Mouse (Mus musculus) embryonic facial prominence, embryonic 11.5 days (tissue): ENCODE measurements around the gene Ears2. TPM values are rescaled to one million over a fixed set of nuclear protein-coding genes. Genes with fewer than 3 reads are reported as not detected.

Experiments
- ATAC-seq: fragments of 200-750 bp; cut with Nextera tagmentation; replicated peaks from 2 replicates; pipeline ENCODE4 v1.8.0; 2017; ENCODE audit warnings: low read depth; ENCODE audit not compliant: insufficient number of reproducible peaks, low FRiP score, low TSS enrichment
- DNase-seq: peaks from one replicate; pipeline ENCODE4 v3.0.0-alpha.2; 2015; ENCODE audit warnings: low spot score
- H3K27ac ChIP-seq: fragments of 300-500 bp; sonication (generic); replicated peaks from 2 replicates; pipeline ENCODE4 v1.5.1; 2014; ENCODE audit warnings: mild to moderate bottlenecking, low read depth, low read length, control low read depth
- H3K27me3 ChIP-seq: fragments of 300-500 bp; sonication (generic); 2 replicates; pipeline ENCODE4 v1.6.1; 2014; ENCODE audit warnings: mild to moderate bottlenecking, low read length, moderate library complexity, mixed read lengths; ENCODE audit not compliant: control insufficient read depth, insufficient read depth
- H3K36me3 ChIP-seq: fragments of 300-500 bp; sonication (generic); replicated peaks from 2 replicates; pipeline ENCODE4 v1.6.1; 2014; ENCODE audit warnings: low read depth, mild to moderate bottlenecking, low read length, moderate library complexity, mixed read lengths; ENCODE audit not compliant: control insufficient read depth, insufficient read depth
- H3K4me1 ChIP-seq: fragments of 300-500 bp; sonication (generic); 2 replicates; pipeline ENCODE4 v1.6.1; 2014; ENCODE audit warnings: low read length, mixed read lengths; ENCODE audit not compliant: control insufficient read depth, insufficient read depth
- H3K4me2 ChIP-seq: fragments of 300-500 bp; sonication (generic); 2 replicates; pipeline ENCODE4 v1.6.1; 2014; ENCODE audit warnings: low read depth, mild to moderate bottlenecking, control low read depth, low read length, moderate library complexity
- H3K4me3 ChIP-seq: fragments of 300-500 bp; sonication (generic); 2 replicates; pipeline ENCODE4 v1.5.1; 2014; ENCODE audit warnings: low read depth, low read length, control low read depth
- H3K9ac ChIP-seq: fragments of 300-500 bp; sonication (generic); replicated peaks from 2 replicates; pipeline ENCODE4 v1.6.1; 2014; ENCODE audit warnings: mild to moderate bottlenecking, control low read depth, low read length
- H3K9me3 ChIP-seq: fragments of 300-500 bp; sonication (generic); replicated peaks from 2 replicates; pipeline ENCODE4 v1.6.1; 2016; ENCODE audit warnings: mild to moderate bottlenecking, low read length, inconsistent platforms, mixed read lengths; ENCODE audit not compliant: control insufficient read depth
- WGBS: fragments of 180-500 bp; shearing (Covaris S2); extraction: QIAGEN DNeasy Blood & Tissue Kit; methylation state at CpG from one replicate; pipeline ENCODE4 v1.1.7; 2014; 5-methylcytosine and 5-hydroxymethylcytosine counted together
- polyA plus RNA-seq: library from polyadenylated mRNA; unstranded; fragments of >200 nt; fragmentation: Nextera tagmentation; extraction: Ambion mirVana; gene quantifications from 2 replicates; pipeline ENCODE4 v1.2.1, GENCODE M21; 2014

The Ears2 gene
- polyA plus RNA-seq, 1 experiment from 2014 or later: 15.0 TPM

- Histone ChIP-seq H3K4me2 (no peak overlapping the region), H3K9me3 (no peaks in the 10 kb centered on the region), H3K27ac (no peak overlapping the region), H3K36me3 (peaks cover 5% of the 10 kb centered on the region), H3K27me3 (no peaks in the 10 kb centered on the region), H3K4me1 (no peaks in the 10 kb centered on the region), H3K4me3 (no peak overlapping the region), H3K9ac (no peak overlapping the region)
- WGBS: 87% methylated on average over 5 of the region's 5 CpGs
- DNase-seq (no peak), ATAC-seq (no peak)
These were observed 10.4 kb downstream of the Ears2 start for GRCm38 (mm10) chr7:122056633-122057032.

- 57% methylated on average over 1 of the region's 1 CpGs for WGBS
- no peak for DNase-seq
- ATAC-seq: no peak
- Histone ChIP-seq H3K9me3 (no peaks in the 10 kb centered on the region), H3K27me3 (no peaks in the 10 kb centered on the region), H3K36me3 (peaks cover 5% of the 10 kb centered on the region), H3K4me2 (no peak overlapping the region), H3K27ac (no peak overlapping the region), H3K4me1 (no peaks in the 10 kb centered on the region), H3K9ac (no peak overlapping the region), H3K4me3 (no peak overlapping the region)
These were observed 16.2 kb downstream of the Ears2 start for GRCm38 (mm10) chr7:122050834-122051233.

- H3K4me3 ChIP-seq: no peak overlapping the region
- H3K27me3 ChIP-seq: no peaks in the 10 kb centered on the region
- no peaks in the 10 kb centered on the region for H3K36me3 ChIP-seq
- H3K4me2 ChIP-seq: no peak overlapping the region
- no peaks in the 10 kb centered on the region for H3K9me3 ChIP-seq
- ATAC-seq (no peak), DNase-seq (no peak)
- no peak overlapping the region for H3K9ac ChIP-seq
- WGBS: 93% methylated on average over 9 of the region's 9 CpGs
- no peaks in the 10 kb centered on the region for H3K4me1 ChIP-seq
- no peak overlapping the region for H3K27ac ChIP-seq
These were observed 18.9 kb downstream of the Ears2 start for GRCm38 (mm10) chr7:122048191-122048590.

GRCm38 (mm10) chr7:122046813-122047212, 20.2 kb downstream of the Ears2 start:
- ATAC-seq: no peak
- 93% methylated on average over 2 of the region's 2 CpGs for WGBS
- no peaks in the 10 kb centered on the region for H3K9me3 ChIP-seq
- no peaks in the 10 kb centered on the region for H3K4me1 ChIP-seq
- H3K9ac ChIP-seq: no peak overlapping the region
- no peak for DNase-seq
- no peaks in the 10 kb centered on the region for H3K36me3 ChIP-seq
- H3K4me3 ChIP-seq: no peak overlapping the region
- no peak overlapping the region for H3K27ac ChIP-seq
- H3K27me3 ChIP-seq: no peaks in the 10 kb centered on the region
- no peak overlapping the region for H3K4me2 ChIP-seq

- H3K4me3 ChIP-seq: no peak overlapping the region
- DNase-seq (no peak), ATAC-seq (no peak)
- WGBS: 92% methylated on average over 1 of the region's 1 CpGs
- no peaks in the 10 kb centered on the region for H3K36me3 ChIP-seq
- H3K27ac ChIP-seq: no peak overlapping the region
- no peak overlapping the region for H3K9ac ChIP-seq
- no peaks in the 10 kb centered on the region for H3K9me3 ChIP-seq
- H3K27me3 ChIP-seq: no peaks in the 10 kb centered on the region
- H3K4me1 ChIP-seq: no peaks in the 10 kb centered on the region
- H3K4me2 ChIP-seq: no peak overlapping the region
These were observed 21.4 kb downstream of the Ears2 start for GRCm38 (mm10) chr7:122045711-122046110.

DNA sequence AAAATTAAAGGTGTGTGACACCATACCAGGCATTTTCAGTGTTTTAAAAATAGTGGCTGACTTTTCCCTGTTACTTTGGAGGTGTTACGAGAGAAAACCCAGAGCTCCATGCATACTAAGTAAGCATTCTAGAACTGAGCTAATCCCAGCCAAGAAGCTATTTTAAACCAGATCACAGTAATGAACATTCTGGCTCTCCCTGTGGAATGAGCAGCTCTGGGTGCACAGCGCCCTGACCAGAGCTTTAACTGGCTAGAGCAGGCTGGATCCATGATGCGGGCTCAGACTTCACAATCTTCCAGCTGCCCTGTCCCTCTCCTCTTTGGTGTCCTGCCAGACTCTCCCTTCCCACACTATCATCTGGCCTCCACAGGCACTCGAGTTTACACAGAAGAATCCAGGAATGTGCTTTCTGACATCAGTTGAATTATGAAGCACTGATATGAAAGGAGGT, 21.9 kb downstream of the Ears2 start:
- no peaks in the 10 kb centered on the region for H3K36me3 ChIP-seq
- no peak overlapping the region for H3K4me3 ChIP-seq
- no peak for DNase-seq
- WGBS: 88% methylated on average over 4 of the region's 4 CpGs
- ATAC-seq: no peak
- no peak overlapping the region for H3K27ac ChIP-seq
- H3K4me2 ChIP-seq: no peak overlapping the region
- H3K27me3 ChIP-seq: no peaks in the 10 kb centered on the region
- no peak overlapping the region for H3K9ac ChIP-seq
- no peaks in the 10 kb centered on the region for H3K4me1 ChIP-seq
- no peaks in the 10 kb centered on the region for H3K9me3 ChIP-seq

GRCm38 (mm10) chr7:122044106-122044505, 23.0 kb downstream of the Ears2 start:
- DNase-seq: no peak
- Histone ChIP-seq H3K9ac (no peak overlapping the region), H3K36me3 (no peaks in the 10 kb centered on the region), H3K27ac (no peak overlapping the region), H3K9me3 (no peaks in the 10 kb centered on the region), H3K4me3 (no peak overlapping the region), H3K4me2 (no peak overlapping the region), H3K4me1 (no peaks in the 10 kb centered on the region), H3K27me3 (no peaks in the 10 kb centered on the region)
- 91% methylated on average over 8 of the region's 8 CpGs for WGBS
- no peak for ATAC-seq

DNA sequence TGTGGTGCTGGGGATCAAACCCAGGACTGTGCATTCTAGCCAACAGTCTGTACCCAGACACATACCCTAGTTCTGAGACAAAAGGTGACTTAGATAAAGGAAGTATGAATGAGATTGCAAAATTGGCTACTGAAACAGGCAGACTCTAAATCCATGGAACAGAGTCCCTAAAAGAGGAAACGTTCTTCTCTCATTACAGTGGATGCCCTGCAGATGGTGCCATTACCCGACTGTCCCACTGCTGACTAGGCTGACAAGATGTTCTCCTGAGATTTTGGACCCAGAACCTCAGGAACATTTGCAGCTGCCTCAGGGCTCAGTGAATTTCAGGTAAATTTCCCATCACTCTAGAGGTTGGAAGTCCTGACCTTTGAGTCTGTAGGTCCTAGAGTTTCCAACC, 32.7 kb downstream of the Ears2 start:
- no peak for ATAC-seq
- no peak for DNase-seq
- H3K4me2 ChIP-seq: no peak overlapping the region
- H3K9me3 ChIP-seq: no peaks in the 10 kb centered on the region
- H3K4me3 ChIP-seq: no peak overlapping the region
- no peak overlapping the region for H3K9ac ChIP-seq
- no peaks in the 10 kb centered on the region for H3K36me3 ChIP-seq
- H3K27me3 ChIP-seq: no peaks in the 10 kb centered on the region
- H3K27ac ChIP-seq: no peak overlapping the region
- no peaks in the 10 kb centered on the region for H3K4me1 ChIP-seq
- WGBS: 31% methylated on average over 2 of the region's 2 CpGs
